Mouse (Mus musculus): ENCODE data around the gene Tmem150a. TPM values are rescaled to one million over a fixed set of nuclear protein-coding genes. Genes with fewer than 3 reads are reported as not detected.
A peak's percentile ranks its signal among the peaks of the same experiment; 100 is the strongest.

The Tmem150a gene
- total and polyA plus RNA-seq, 2 experiments = 62.9 to 244 TPM

GRCm38 (mm10) chr6:72371147-72371546 is 15.9 kb downstream of the Tmem150a start:
- Histone ChIP-seq H3K36me3 (ENCODE audit: control insufficient read depth, insufficient read depth, low read length) (no peaks in the 10 kb centered on the region), H3K4me3 (ENCODE audit: insufficient read depth, low read depth, low read length) (no peak overlapping the region), H3K27me3 (ENCODE audit: control insufficient read depth, insufficient read depth, low read length) (no peaks in the 10 kb centered on the region), H3K79me2 (ENCODE audit: control insufficient read depth, insufficient read depth, low read length) (no peaks in the 10 kb centered on the region), H3K9ac (ENCODE audit: low read depth, low read length) (0 out of 2 replicates have a peak overlapping the region, but pooled peaks have one; percentile 3), H3K27ac (replicated peaks; ENCODE audit: insufficient read depth, low read depth, low read length) (peak overlapping the region; percentile 53), H3K4me1 (ENCODE audit: control insufficient read depth, insufficient read depth, low read length) (peaks cover 22% of the 10 kb centered on the region)
- TF ChIP-seq CTCF (IDR thresholded peaks at IDR 0.05; ENCODE audit: low read depth, low read length) = no peak
- no peak for TF ChIP-seq POLR2A (IDR thresholded peaks at IDR 0.05; ENCODE audit: extremely low read depth, insufficient read depth, low read length)
- DNase-seq (ENCODE audit: extremely low read depth, low read depth, low spot score) = no peak
- 55% methylated on average over 5 of the region's 5 CpGs for WGBS

GRCm38 (mm10) chr6:72371571-72371970 is 16.3 kb downstream of the Tmem150a start:
- 3% methylated on average over 1 of the region's 1 CpGs for WGBS
- H3K27me3 ChIP-seq (ENCODE audit: control insufficient read depth, insufficient read depth, low read length) = no peaks in the 10 kb centered on the region
- H3K36me3 ChIP-seq (ENCODE audit: control insufficient read depth, insufficient read depth, low read length) = no peaks in the 10 kb centered on the region
- H3K79me2 ChIP-seq (ENCODE audit: control insufficient read depth, insufficient read depth, low read length) = no peaks in the 10 kb centered on the region
- H3K9ac ChIP-seq (ENCODE audit: low read depth, low read length) = 0 out of 2 replicates have a peak overlapping the region, but pooled peaks have one; percentile 3
- TF ChIP-seq POLR2A (IDR thresholded peaks at IDR 0.05; ENCODE audit: extremely low read depth, insufficient read depth, low read length) (no peak), CTCF (IDR thresholded peaks at IDR 0.05; ENCODE audit: low read depth, low read length) (no peak)
- no peak for DNase-seq (ENCODE audit: extremely low read depth, low read depth, low spot score)
- H3K4me1 ChIP-seq (ENCODE audit: control insufficient read depth, insufficient read depth, low read length) = peaks cover 21% of the 10 kb centered on the region
- H3K4me3 ChIP-seq (ENCODE audit: insufficient read depth, low read depth, low read length) = no peak overlapping the region
- H3K27ac ChIP-seq (replicated peaks; ENCODE audit: insufficient read depth, low read depth, low read length) = peak overlapping the region; percentile 53

DNA sequence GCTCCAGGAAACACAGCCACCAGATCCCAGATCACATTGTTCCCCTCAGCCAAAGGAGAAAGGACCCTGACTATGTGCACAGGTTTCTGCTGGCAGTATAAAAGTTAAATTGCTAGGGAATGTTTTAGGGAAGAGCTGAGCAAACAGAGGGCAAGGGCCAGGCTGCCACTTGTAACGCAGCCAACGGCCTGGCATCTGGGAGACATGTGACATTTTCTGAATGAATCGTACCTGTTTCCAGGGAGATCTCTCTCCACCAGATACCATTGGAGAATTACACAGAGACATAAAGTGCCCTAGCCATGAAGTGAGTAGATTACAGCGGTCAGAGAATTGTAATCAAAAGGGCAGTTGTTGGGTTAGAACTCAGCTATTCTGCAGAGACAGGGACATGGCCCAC is 17.9 kb downstream of the Tmem150a start:
- TF ChIP-seq POLR2A (IDR thresholded peaks at IDR 0.05; ENCODE audit: extremely low read depth, insufficient read depth, low read length) (no peak), CTCF (IDR thresholded peaks at IDR 0.05; ENCODE audit: low read depth, low read length) (no peak)
- Histone ChIP-seq H3K27me3 (ENCODE audit: control insufficient read depth, insufficient read depth, low read length) (no peaks in the 10 kb centered on the region), H3K4me3 (ENCODE audit: insufficient read depth, low read depth, low read length) (no peak overlapping the region), H3K4me1 (ENCODE audit: control insufficient read depth, insufficient read depth, low read length) (peaks cover 21% of the 10 kb centered on the region), H3K27ac (replicated peaks; ENCODE audit: insufficient read depth, low read depth, low read length) (peak overlapping the region; percentile 66), H3K9ac (ENCODE audit: low read depth, low read length) (peak overlapping the region; percentile 16), H3K79me2 (ENCODE audit: control insufficient read depth, insufficient read depth, low read length) (no peaks in the 10 kb centered on the region), H3K36me3 (ENCODE audit: control insufficient read depth, insufficient read depth, low read length) (no peaks in the 10 kb centered on the region)
- WGBS = 18% methylated on average over 4 of the region's 4 CpGs
- peak; percentile 78 for DNase-seq (ENCODE audit: extremely low read depth, low read depth, low spot score)

- peaks cover 21% of the 10 kb centered on the region for H3K4me1 ChIP-seq (ENCODE audit: control insufficient read depth, insufficient read depth, low read length)
- H3K9ac ChIP-seq (ENCODE audit: low read depth, low read length) = 0 out of 2 replicates have a peak overlapping the region, but pooled peaks have one; percentile 3
- DNase-seq (ENCODE audit: extremely low read depth, low read depth, low spot score) = no peak
Measured at GRCm38 (mm10) chr6:72374206-72374605, 19.0 kb downstream of the Tmem150a start.

GRCm38 (mm10) chr6:72374820-72375563 is 19.7 kb downstream of the Tmem150a start:
- WGBS = 69% methylated on average over 15 of the region's 15 CpGs

More at GRCm38 (mm10) chr6:72374206-72374605, 19.0 kb downstream of the Tmem150a start:
- TF ChIP-seq POLR2A (IDR thresholded peaks at IDR 0.05; ENCODE audit: extremely low read depth, insufficient read depth, low read length) (no peak), CTCF (IDR thresholded peaks at IDR 0.05; ENCODE audit: low read depth, low read length) (no peak)
- Histone ChIP-seq H3K4me3 (ENCODE audit: insufficient read depth, low read depth, low read length) (no peak overlapping the region), H3K36me3 (ENCODE audit: control insufficient read depth, insufficient read depth, low read length) (no peaks in the 10 kb centered on the region), H3K79me2 (ENCODE audit: control insufficient read depth, insufficient read depth, low read length) (peaks cover 3% of the 10 kb centered on the region; the same call in 1 of the 2 replicates), H3K27me3 (ENCODE audit: control insufficient read depth, insufficient read depth, low read length) (no peaks in the 10 kb centered on the region), H3K27ac (replicated peaks; ENCODE audit: insufficient read depth, low read depth, low read length) (0 out of 2 replicates have a peak overlapping the region, but pooled peaks have one; percentile 18)
- 67% methylated on average over 7 of the region's 7 CpGs for WGBS

More at GRCm38 (mm10) chr6:72374820-72375563, 19.7 kb downstream of the Tmem150a start:
- H3K36me3 ChIP-seq (ENCODE audit: control insufficient read depth, insufficient read depth, low read length) = no peaks in the 10 kb centered on the region
- peaks cover 3% of the 10 kb centered on the region; the same call in 1 of the 2 replicates for H3K79me2 ChIP-seq (ENCODE audit: control insufficient read depth, insufficient read depth, low read length)
- TF ChIP-seq CTCF (IDR thresholded peaks at IDR 0.05; ENCODE audit: low read depth, low read length) = no peak
- TF ChIP-seq POLR2A (IDR thresholded peaks at IDR 0.05; ENCODE audit: extremely low read depth, insufficient read depth, low read length) = no peak
- no peaks in the 10 kb centered on the region for H3K27me3 ChIP-seq (ENCODE audit: control insufficient read depth, insufficient read depth, low read length)
- peaks cover 23% of the 10 kb centered on the region for H3K4me1 ChIP-seq (ENCODE audit: control insufficient read depth, insufficient read depth, low read length)
- H3K4me3 ChIP-seq (ENCODE audit: insufficient read depth, low read depth, low read length) = no peak overlapping the region
- 0 out of 2 replicates have a peak overlapping the region, but pooled peaks have one; percentile 1 for H3K27ac ChIP-seq (replicated peaks; ENCODE audit: insufficient read depth, low read depth, low read length)
- H3K9ac ChIP-seq (ENCODE audit: low read depth, low read length) = no peak overlapping the region
- no peak for DNase-seq (ENCODE audit: extremely low read depth, low read depth, low spot score)
